Mouse (Mus musculus) brain, embryonic 14.5 days (tissue): ENCODE data around the gene Hipk1.

Source experiments
- CTCF ChIP-seq: fragments of 200-500 bp; IDR thresholded peaks from 2 replicates; pipeline ENCODE4 v1.5.1; 2012; ENCODE audit warnings: inconsistent platforms, mild to moderate bottlenecking, moderate library complexity, borderline replicate concordance; ENCODE audit not compliant: insufficient read depth, insufficient read length; ENCODE audit errors: extremely low read depth
- POLR2A ChIP-seq: fragments of 200-500 bp; IDR thresholded peaks from 2 replicates; pipeline ENCODE4 v1.6.1; 2012; ENCODE audit warnings: mild to moderate bottlenecking, inconsistent platforms, borderline replicate concordance; ENCODE audit not compliant: poor library complexity, insufficient read depth, insufficient read length, severe bottlenecking; ENCODE audit errors: extremely low read depth

DNA sequence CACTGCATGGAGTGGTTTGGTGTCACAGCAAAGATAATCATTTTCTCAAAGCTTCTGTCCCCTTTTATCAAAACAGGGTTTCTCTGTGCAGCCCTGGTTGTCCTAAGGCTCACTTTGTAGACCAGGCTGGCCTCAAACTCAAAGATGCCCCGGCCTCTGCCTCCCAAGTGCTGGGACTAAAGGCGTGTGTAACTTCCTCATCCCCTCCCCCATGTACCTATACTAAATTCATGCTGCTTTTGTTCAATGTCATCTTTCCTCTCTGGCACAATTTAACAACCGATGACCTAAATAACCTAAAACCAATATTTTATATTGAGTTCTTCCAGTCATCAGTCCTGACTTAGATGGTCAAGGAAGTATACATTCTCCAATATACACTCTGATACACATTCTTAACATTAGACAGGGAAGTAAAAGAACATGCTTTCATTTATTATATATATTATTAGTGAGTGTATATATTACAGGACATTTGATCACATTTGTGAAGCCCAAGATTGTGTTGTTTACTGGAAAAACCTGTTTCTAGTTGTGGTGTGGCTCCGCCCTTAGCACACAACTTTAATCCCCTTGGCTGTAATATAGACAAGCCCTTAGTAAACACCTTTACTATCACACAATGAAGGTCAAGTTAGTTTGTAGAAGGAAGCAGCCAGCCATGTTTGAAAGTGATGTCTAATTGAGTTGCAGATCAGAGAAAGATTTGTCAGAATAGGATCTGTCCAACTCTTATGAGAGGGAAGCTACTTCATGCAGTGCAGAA is 8.3 kb downstream of the Hipk1 start:
- TF ChIP-seq POLR2A (no peak), CTCF (no peak)
